Mouse (Mus musculus) hindbrain, embryonic 14.5 days (tissue): ENCODE results near the gene Arhgap25. TPM values are rescaled to one million over a fixed set of nuclear protein-coding genes. Genes with fewer than 3 reads are reported as not detected.
"Not testable (repeated sequence)": the region's sequence is repeated elsewhere in the genome, so short reads cannot be mapped to it uniquely, and the experiment has no call there.

Experiments used
- ATAC-seq: fragments of 200-750 bp; cut with Nextera tagmentation; 2 replicates; pipeline ENCODE4 v1.8.0; 2017; ENCODE audit warnings: moderate number of reproducible peaks, mild to moderate bottlenecking, moderate TSS enrichment, moderate library complexity; ENCODE audit not compliant: low FRiP score
- DNase-seq: peaks from one replicate; pipeline ENCODE4 v3.0.0-alpha.2; 2015; ENCODE audit warnings: low spot score
- H3K27ac ChIP-seq: fragments of 300-500 bp; sonication (generic); 2 replicates; pipeline ENCODE4 v1.5.1; 2014; ENCODE audit warnings: mild to moderate bottlenecking, moderate library complexity
- H3K27me3 ChIP-seq: fragments of 300-500 bp; sonication (generic); 2 replicates; pipeline ENCODE4 v1.6.1; 2014; ENCODE audit warnings: mild to moderate bottlenecking, low read length, mixed read lengths; ENCODE audit not compliant: control insufficient read depth, insufficient read depth
- H3K36me3 ChIP-seq: fragments of 300-500 bp; sonication (generic); replicated peaks from 2 replicates; pipeline ENCODE4 v1.6.1; 2014; ENCODE audit not compliant: control insufficient read depth, insufficient read depth
- H3K4me1 ChIP-seq: fragments of 300-500 bp; sonication (generic); replicated peaks from 2 replicates; pipeline ENCODE4 v1.6.1; 2014; ENCODE audit warnings: antibody characterized with exemption, low read length, mixed read lengths; ENCODE audit not compliant: control insufficient read depth, insufficient read depth
- H3K4me2 ChIP-seq: fragments of 300-500 bp; sonication (generic); replicated peaks from 2 replicates; pipeline ENCODE4 v1.6.1; 2014; ENCODE audit warnings: mild to moderate bottlenecking, moderate library complexity
- H3K4me3 ChIP-seq: fragments of 300-500 bp; sonication (generic); replicated peaks from 2 replicates; pipeline ENCODE4 v1.5.1; 2014; ENCODE audit warnings: mild to moderate bottlenecking, low read length
- H3K9ac ChIP-seq: fragments of 300-500 bp; sonication (generic); 2 replicates; pipeline ENCODE4 v1.6.1; 2014
- H3K9me3 ChIP-seq: fragments of 300-500 bp; sonication (generic); 2 replicates; pipeline ENCODE4 v1.6.1; 2016; ENCODE audit warnings: low read length; ENCODE audit not compliant: control insufficient read depth
- WGBS: fragments of 180-500 bp; shearing (Covaris S2); extraction: QIAGEN DNeasy Blood & Tissue Kit; methylation state at CpG from one replicate; pipeline ENCODE4 v1.1.7; 2014; 5-methylcytosine and 5-hydroxymethylcytosine counted together
- polyA plus RNA-seq: library from polyadenylated mRNA; unstranded; fragments of >200 nt; fragmentation: Nextera tagmentation; extraction: Ambion mirVana; gene quantifications from 2 replicates; pipeline ENCODE4 v1.2.1, GENCODE M21; 2014

Arhgap25 gene
- polyA plus RNA-seq, 1 experiment from 2014 or later = 2.8 TPM

DNA sequence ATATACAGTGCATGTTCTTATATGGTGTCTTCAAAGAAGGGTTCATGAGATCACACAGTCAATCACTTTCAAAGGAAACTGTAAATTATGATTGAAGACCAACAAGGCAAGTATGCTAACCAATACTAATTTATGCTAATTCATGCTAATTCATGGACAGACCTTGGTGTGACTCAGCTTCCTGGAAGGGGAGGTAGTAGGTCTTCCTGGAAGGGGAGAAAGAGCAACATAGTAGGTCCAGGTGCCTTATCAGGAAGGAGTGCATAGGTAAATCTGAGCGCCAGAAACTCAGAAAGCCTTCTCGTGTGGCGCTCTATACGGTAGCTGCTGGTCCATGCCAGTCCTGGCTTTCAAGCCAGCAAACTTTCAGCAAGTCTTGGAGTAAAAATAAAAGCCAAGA is 8.8 kb downstream of the Arhgap25 start:
- no peak overlapping the region for H3K27ac ChIP-seq
- H3K36me3 ChIP-seq = no peaks in the 10 kb centered on the region
- H3K9ac ChIP-seq = no peak overlapping the region
- no peak for ATAC-seq
- no peaks in the 10 kb centered on the region for H3K9me3 ChIP-seq
- no peaks in the 10 kb centered on the region for H3K4me1 ChIP-seq
- H3K4me3 ChIP-seq = no peak overlapping the region
- 98% methylated on average over 4 of the region's 4 CpGs for WGBS
- DNase-seq = no peak
- H3K27me3 ChIP-seq = no peaks in the 10 kb centered on the region
- no peak overlapping the region for H3K4me2 ChIP-seq

DNA sequence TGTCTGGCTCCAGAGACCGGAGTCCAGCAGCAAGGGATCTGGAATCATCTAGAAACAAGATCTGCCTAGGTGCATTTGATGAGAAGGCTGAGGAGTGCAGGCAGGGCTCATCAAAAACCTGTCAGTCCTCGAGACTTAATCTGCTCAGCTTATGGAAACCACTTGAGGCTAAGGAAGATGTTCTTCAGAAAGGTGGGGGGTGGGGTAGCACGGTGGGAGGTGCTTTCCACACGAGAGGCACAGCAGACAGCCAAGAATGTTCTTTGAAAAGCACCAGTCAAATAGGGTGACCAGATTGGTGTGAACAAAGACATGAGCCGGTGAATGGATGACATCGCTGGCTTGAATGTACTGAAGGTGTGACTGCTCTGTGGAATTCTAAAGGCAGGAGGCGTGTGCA is 9.3 kb downstream of the Arhgap25 start:
- 59% methylated on average over 7 of the region's 7 CpGs for WGBS
- H3K4me3 ChIP-seq = no peak overlapping the region
- H3K27me3 ChIP-seq = no peaks in the 10 kb centered on the region
- no peak overlapping the region for H3K4me2 ChIP-seq
- H3K36me3 ChIP-seq = no peaks in the 10 kb centered on the region
- no peak overlapping the region for H3K27ac ChIP-seq
- ATAC-seq = no peak
- no peak for DNase-seq
- no peak overlapping the region for H3K9ac ChIP-seq
- H3K4me1 ChIP-seq = no peaks in the 10 kb centered on the region
- no peaks in the 10 kb centered on the region for H3K9me3 ChIP-seq

DNA sequence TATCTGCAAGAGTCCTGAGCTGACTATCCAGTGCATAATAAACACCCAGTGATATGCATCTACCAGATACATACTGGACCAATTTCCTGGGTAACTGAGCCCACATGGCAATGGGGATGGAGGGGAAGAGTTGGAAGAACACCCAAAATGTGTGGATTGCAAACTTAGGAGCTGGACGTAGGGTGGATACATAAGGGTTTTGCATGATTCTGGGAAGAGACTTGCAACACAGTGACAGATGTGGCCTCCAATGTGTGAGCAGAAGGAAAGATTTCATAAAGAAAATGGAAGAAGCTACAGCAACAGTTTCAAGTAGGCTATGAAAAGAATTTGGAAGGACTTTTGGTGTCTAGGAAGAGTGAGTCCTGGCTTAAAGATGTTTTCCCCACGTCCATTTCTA is 10.0 kb downstream of the Arhgap25 start:
- WGBS = 70% methylated on average over 2 of the region's 2 CpGs
- ATAC-seq = no peak

DNA sequence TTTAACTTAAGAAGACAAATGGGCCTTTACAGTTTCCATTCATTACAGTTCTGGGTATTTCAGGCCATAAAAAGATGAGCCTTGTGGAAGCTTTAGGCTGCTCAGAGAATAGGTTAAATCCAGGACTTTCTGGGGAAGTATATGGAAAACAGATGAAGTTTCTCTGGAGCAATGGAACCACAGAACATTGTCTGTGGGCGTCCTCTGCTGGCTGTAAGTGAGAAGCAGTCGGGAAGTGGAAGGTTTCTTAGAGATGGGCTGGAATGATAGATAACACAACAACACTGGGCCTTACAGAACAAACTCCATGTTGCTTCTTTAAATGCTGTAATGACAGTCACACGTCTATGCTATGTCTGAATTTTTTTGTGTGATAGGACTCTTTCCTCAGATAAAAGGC is 10.8 kb downstream of the Arhgap25 start:
- Histone ChIP-seq H3K4me3 (no peak overlapping the region), H3K9me3 (no peaks in the 10 kb centered on the region), H3K27ac (no peak overlapping the region), H3K4me2 (no peak overlapping the region), H3K36me3 (no peaks in the 10 kb centered on the region), H3K4me1 (no peaks in the 10 kb centered on the region), H3K27me3 (no peaks in the 10 kb centered on the region), H3K9ac (no peak overlapping the region)
- DNase-seq (peak; percentile 46), ATAC-seq (no peak)
- 28% methylated on average over 3 of the region's 3 CpGs for WGBS

More for the DNA sequence above, 10.0 kb downstream of the Arhgap25 start:
- no peaks in the 10 kb centered on the region for H3K4me1 ChIP-seq
- no peak overlapping the region for H3K4me3 ChIP-seq
- no peaks in the 10 kb centered on the region for H3K36me3 ChIP-seq
- H3K27ac ChIP-seq = no peak overlapping the region
- no peak overlapping the region for H3K9ac ChIP-seq
- no peak overlapping the region for H3K4me2 ChIP-seq
- H3K9me3 ChIP-seq = no peaks in the 10 kb centered on the region
- H3K27me3 ChIP-seq = no peaks in the 10 kb centered on the region
- DNase-seq = no peak

DNA sequence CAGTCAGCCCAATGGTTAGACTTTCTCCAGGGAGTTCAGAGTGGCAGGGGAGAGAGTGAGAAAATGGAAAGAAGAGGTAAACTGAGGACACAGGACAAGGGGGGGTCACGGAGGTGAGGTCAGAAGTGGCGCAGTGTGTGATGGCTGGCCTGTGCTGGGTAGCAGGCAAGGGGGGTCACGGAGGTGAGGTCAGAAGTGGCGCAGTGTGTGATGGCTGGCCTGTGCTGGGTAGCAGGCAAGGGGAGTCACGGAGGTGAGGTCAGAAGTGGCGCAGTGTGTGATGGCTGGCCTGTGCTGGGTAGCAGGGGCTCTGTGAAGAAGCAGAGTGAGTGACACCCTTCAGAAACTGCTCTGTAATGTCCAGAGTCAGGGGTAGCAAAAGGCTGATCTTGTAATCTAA is 11.4 kb downstream of the Arhgap25 start:
- 92% methylated on average over 6 of the region's 6 CpGs for WGBS
- H3K27me3 ChIP-seq, H3K9me3 ChIP-seq, H3K9ac ChIP-seq, H3K36me3 ChIP-seq, H3K4me1 ChIP-seq, H3K4me2 ChIP-seq, H3K27ac ChIP-seq, H3K4me3 ChIP-seq, DNase-seq, ATAC-seq: not testable (repeated sequence)

DNA sequence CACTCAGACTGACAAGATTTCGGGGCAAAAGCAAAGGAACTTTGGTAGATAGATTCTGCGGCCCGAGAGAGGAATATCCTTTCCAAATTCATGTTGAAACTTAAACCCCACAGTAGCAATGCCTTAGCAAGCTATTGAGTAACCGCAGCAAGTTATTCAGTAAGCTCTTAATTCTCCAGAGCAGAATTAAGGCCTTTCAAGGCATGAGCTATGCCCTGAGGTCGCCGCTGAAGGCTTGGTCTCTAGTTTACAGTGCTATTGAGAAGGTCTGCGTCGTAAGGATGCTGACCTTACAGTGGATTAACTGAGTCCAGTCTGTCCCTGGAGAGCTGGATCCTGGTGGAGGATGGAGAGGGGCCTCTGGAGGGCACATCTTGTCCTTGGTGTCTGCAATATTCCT is 12.5 kb downstream of the Arhgap25 start:
- no peak overlapping the region for H3K4me3 ChIP-seq
- H3K4me1 ChIP-seq = no peaks in the 10 kb centered on the region
- H3K9me3 ChIP-seq = no peaks in the 10 kb centered on the region
- no peak overlapping the region for H3K9ac ChIP-seq
- no peak overlapping the region for H3K4me2 ChIP-seq
- no peaks in the 10 kb centered on the region for H3K27me3 ChIP-seq
- no peak for DNase-seq
- ATAC-seq = no peak
- 88% methylated on average over 8 of the region's 8 CpGs for WGBS
- no peak overlapping the region for H3K27ac ChIP-seq
- no peaks in the 10 kb centered on the region for H3K36me3 ChIP-seq

DNA sequence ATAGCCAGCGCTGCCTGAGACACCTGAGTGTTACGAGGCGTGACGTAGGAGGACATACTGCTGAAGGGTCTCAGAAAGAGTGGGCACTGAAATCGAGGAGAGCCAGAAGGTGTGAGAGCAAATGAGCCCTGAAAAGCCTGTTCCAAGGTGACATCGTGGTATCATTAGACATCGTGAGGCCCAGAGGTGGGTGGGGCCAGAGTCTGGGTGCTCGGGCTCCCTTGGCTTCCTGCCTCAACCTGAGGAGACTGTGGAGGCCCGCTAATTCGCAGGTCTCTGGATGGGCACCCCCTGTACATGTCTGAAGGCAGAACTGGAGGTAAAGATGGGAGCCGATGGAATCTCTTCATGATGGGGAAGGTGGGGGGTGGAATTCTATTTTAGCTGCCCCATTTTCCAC is 13.2 kb downstream of the Arhgap25 start:
- no peak overlapping the region for H3K4me2 ChIP-seq
- no peak for DNase-seq
- no peaks in the 10 kb centered on the region for H3K9me3 ChIP-seq
- H3K27ac ChIP-seq = no peak overlapping the region
- 93% methylated on average over 11 of the region's 11 CpGs for WGBS
- no peaks in the 10 kb centered on the region for H3K36me3 ChIP-seq
- no peaks in the 10 kb centered on the region for H3K27me3 ChIP-seq
- ATAC-seq = no peak
- H3K4me1 ChIP-seq = no peaks in the 10 kb centered on the region
- H3K9ac ChIP-seq = no peak overlapping the region
- no peak overlapping the region for H3K4me3 ChIP-seq

DNA sequence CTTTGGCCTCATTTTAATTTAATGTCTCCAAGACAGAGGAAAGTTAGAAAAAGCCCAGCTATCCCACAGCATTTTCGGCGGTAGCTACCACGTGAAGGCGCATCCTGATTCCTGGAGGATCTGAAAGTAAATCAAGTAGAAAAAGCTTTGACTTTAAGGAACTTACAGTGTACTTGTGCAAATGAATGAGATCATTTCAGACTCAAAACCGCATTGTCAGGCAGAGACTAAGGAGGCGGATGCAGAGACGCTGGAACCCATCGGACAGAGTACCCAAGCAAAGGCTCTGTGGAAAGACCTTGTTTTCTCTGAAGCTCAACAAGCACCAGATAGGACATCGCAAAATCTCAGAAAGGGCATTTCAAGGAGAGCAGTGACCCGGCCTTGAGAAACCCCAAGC is 14.4 kb downstream of the Arhgap25 start:
- Histone ChIP-seq H3K27ac (no peak overlapping the region), H3K4me1 (no peaks in the 10 kb centered on the region), H3K9ac (no peak overlapping the region), H3K9me3 (no peaks in the 10 kb centered on the region), H3K4me3 (no peak overlapping the region), H3K36me3 (no peaks in the 10 kb centered on the region), H3K4me2 (no peak overlapping the region), H3K27me3 (no peaks in the 10 kb centered on the region)
- ATAC-seq (no peak), DNase-seq (no peak)
- 98% methylated on average over 10 of the region's 10 CpGs for WGBS

DNA sequence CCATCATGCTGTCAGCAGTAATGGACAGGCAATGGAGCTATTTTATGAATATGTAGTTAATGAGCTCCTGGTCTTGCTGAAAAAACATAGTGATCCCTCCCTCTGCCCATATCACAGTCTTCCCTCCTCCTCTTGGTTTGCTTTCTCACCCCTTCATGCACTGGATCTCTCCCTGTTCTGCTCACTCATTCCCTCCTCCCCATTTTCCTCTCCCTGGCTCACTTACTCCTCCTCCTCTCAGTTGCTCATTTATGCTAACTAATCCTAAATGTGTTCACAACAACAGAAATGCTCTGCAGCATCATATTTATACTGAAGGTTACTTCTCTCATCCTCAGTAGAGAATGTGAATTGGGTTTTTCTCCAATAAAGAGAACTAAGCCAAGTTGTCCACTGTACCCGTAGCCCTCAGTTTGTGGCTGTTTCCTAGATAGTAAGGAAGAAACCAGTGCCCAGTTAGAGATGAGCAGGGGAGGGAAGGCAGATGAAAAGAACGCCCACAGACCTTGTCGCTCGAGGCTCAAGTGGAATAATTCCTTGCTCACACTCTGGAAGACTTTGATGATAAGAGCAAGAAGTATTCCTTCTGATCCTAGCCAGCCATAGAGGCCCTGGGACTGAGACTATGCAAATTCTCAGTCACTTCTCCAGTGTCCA is 15.2 kb downstream of the Arhgap25 start:
- no peak overlapping the region for H3K9ac ChIP-seq
- H3K4me3 ChIP-seq = no peak overlapping the region
- H3K27ac ChIP-seq = no peak overlapping the region
- DNase-seq (no peak), ATAC-seq (no peak)
- H3K36me3 ChIP-seq = no peaks in the 10 kb centered on the region
- H3K27me3 ChIP-seq = no peaks in the 10 kb centered on the region
- H3K9me3 ChIP-seq = no peaks in the 10 kb centered on the region
- 89% methylated on average over 4 of the region's 4 CpGs for WGBS
- no peaks in the 10 kb centered on the region for H3K4me1 ChIP-seq
- H3K4me2 ChIP-seq = no peak overlapping the region

DNA sequence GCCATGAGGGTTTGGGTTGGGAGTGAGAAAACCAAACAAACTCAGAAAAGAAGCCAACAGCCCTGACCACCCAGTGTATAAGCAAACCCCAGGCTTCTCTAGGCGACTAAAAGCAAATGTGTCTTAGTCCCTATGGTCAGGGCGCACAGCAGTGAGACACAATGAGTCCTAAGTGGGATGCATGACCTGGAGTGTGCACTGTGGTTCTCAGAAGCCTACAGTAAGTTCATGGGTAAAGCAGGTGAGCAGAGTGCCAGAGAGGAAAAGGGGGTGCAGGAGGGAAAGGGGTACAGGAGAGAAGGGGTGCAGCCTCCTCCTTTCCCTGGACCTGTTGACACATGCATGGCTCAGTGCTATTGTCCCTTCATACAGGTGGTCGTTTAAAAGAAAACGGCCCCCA is 18.7 kb downstream of the Arhgap25 start:
- Histone ChIP-seq H3K4me3 (no peak overlapping the region), H3K27ac (no peak overlapping the region), H3K27me3 (no peaks in the 10 kb centered on the region), H3K4me1 (no peaks in the 10 kb centered on the region), H3K9me3 (no peaks in the 10 kb centered on the region), H3K36me3 (no peaks in the 10 kb centered on the region), H3K9ac (no peak overlapping the region), H3K4me2 (no peak overlapping the region)
- DNase-seq (no peak), ATAC-seq (no peak)
- 87% methylated on average over 4 of the region's 4 CpGs for WGBS
